Mouse (Mus musculus) embryonic stem cell, embryonic (primary cell): ENCODE data around the gene Acacb.

Source experiments
- CTCF ChIA-PET, 4 experiments: fragments of 300-600 bp in 2 of 4; fragments of 350-600 bp in 2 of 4; sonication (Branson Sonifier 250); formaldehyde crosslinking; loops; one replicate each; lab custom pipeline; 2022; ENCODE audit warnings: inconsistent platforms in 2 of 4; lab: Charles Lee
- POLR2A ChIA-PET, 4 experiments: fragments of 300-600 bp in 2 of 4; fragments of 350-600 bp in 2 of 4; sonication (Branson Sonifier 250); formaldehyde crosslinking; loops; one replicate each; lab custom pipeline; 2022; ENCODE audit warnings: antibody characterized with exemption in 4 of 4, inconsistent platforms in 1 of 4; lab: Charles Lee

The Acacb gene

GRCm38 (mm10) chr5:114177966-114178719, 31.8 kb downstream of the Acacb start:
- POLR2A ChIA-PET, result interaction anchor here in 2 of 4 experiments (0.7 to 0.9 kb wide), 2 partner anchors 13 to 39 kb away, joined by 3 read pairs; no protein-coding TSS in a partner anchor

GRCm38 (mm10) chr5:114179541-114179940, 33.2 kb downstream of the Acacb start:
- CTCF ChIA-PET, result interaction anchor here in 1 of 4 experiments (0.6 to 1.8 kb wide), 4 partner anchors 11 to 224 kb away, joined by 3 to 10 read pairs (median 4); no protein-coding TSS in a partner anchor
- POLR2A ChIA-PET, result no interaction called here

More at GRCm38 (mm10) chr5:114177966-114178719, 31.8 kb downstream of the Acacb start:
- CTCF ChIA-PET, result interaction anchor here (0.5 to 2.3 kb wide), 19 partner anchors 12 to 519 kb away, joined by 3 to 16 read pairs (median 3); partner anchors contain the start of genes Coro1c (in 1 of the 4), Kctd10 (in 1 of the 4) and Ube3b (in 1 of the 4)

GRCm38 (mm10) chr5:114183493-114183892, 37.2 kb downstream of the Acacb start:
- CTCF ChIA-PET, result interaction anchor here in 1 of 4 experiments (1.1 kb wide), 1 partner anchor 137 kb away, joined by 5 read pairs; no protein-coding TSS in a partner anchor
- POLR2A ChIA-PET, result interaction anchor here in 2 of 4 experiments (0.9 to 1.1 kb wide), 2 partner anchors 7 to 117 kb away, joined by 3 read pairs; no protein-coding TSS in a partner anchor

- ChIA-PET CTCF (no interaction called here), POLR2A (interaction anchor here in 1 of 4 experiments (0.9 kb wide), 1 partner anchor 9 kb away, joined by 3 read pairs; no protein-coding TSS in a partner anchor)
Observed at GRCm38 (mm10) chr5:114187108-114187507, 40.8 kb downstream of the Acacb start.

GRCm38 (mm10) chr5:114188900-114189464, 42.6 kb downstream of the Acacb start:
- POLR2A ChIA-PET, result interaction anchor here in 1 of 4 experiments (0.8 kb wide), 1 partner anchor 12 kb away, joined by 3 read pairs; no protein-coding TSS in a partner anchor
- CTCF ChIA-PET, result no interaction called here

- CTCF ChIA-PET, result interaction anchor here in 2 of 4 experiments (1.3 to 1.7 kb wide), 3 partner anchors 103 to 144 kb away, joined by 3 to 4 read pairs (median 4); no protein-coding TSS in a partner anchor
Observed at GRCm38 (mm10) chr5:114194161-114194560, 47.8 kb downstream of the Acacb start.

GRCm38 (mm10) chr5:114199116-114199777, 52.9 kb downstream of the Acacb start:
- ChIA-PET POLR2A (no interaction called here), CTCF (interaction anchor here in 2 of 4 experiments (0.6 to 0.7 kb wide), 2 partner anchors 1060 to 1512 kb away, joined by 3 read pairs; no protein-coding TSS in a partner anchor)

More at GRCm38 (mm10) chr5:114194161-114194560, 47.8 kb downstream of the Acacb start:
- POLR2A ChIA-PET, result interaction anchor here in 1 of 4 experiments (0.6 to 1.0 kb wide), 3 partner anchors 18 to 57 kb away, joined by 3 read pairs; no protein-coding TSS in a partner anchor

- ChIA-PET POLR2A (interaction anchor here in 1 of 4 experiments (0.9 kb wide), 1 partner anchor 365 kb away, joined by 3 read pairs; no protein-coding TSS in a partner anchor), CTCF (interaction anchor here in 1 of 4 experiments (0.7 kb wide), 1 partner anchor 267 kb away, joined by 4 read pairs; no protein-coding TSS in a partner anchor)
Observed at GRCm38 (mm10) chr5:114206158-114206557, 59.8 kb downstream of the Acacb start.

- CTCF ChIA-PET, result interaction anchor here in 1 of 4 experiments (0.6 kb wide), 1 partner anchor 110 kb away, joined by 9 read pairs; no protein-coding TSS in a partner anchor
Observed at GRCm38 (mm10) chr5:114213183-114213582, 66.8 kb downstream of the Acacb start.

GRCm38 (mm10) chr5:114218771-114219170, 72.4 kb downstream of the Acacb start:
- POLR2A ChIA-PET, result interaction anchor here in 2 of 4 experiments (0.5 to 0.6 kb wide), 2 partner anchors 256 to 1646 kb away, joined by 3 to 4 read pairs; no protein-coding TSS in a partner anchor
- CTCF ChIA-PET, result interaction anchor here in 2 of 4 experiments (0.5 to 0.9 kb wide), 2 partner anchors 96 to 716 kb away, joined by 3 read pairs; no protein-coding TSS in a partner anchor

More at GRCm38 (mm10) chr5:114213183-114213582, 66.8 kb downstream of the Acacb start:
- POLR2A ChIA-PET, result no interaction called here

GRCm38 (mm10) chr5:114226051-114226450, 79.7 kb downstream of the Acacb start:
- POLR2A ChIA-PET, result no interaction called here
- CTCF ChIA-PET, result no interaction called here

GRCm38 (mm10) chr5:114228901-114229300, 82.6 kb downstream of the Acacb start:
- ChIA-PET CTCF (interaction anchor here in 2 of 4 experiments (0.6 to 0.8 kb wide), 3 partner anchors 80 to 90 kb away, joined by 3 to 7 read pairs (median 5); no protein-coding TSS in a partner anchor), POLR2A (interaction anchor here in 1 of 4 experiments (1.0 to 1.6 kb wide), 2 partner anchors 9 to 20 kb away, joined by 3 to 6 read pairs; no protein-coding TSS in a partner anchor)

GRCm38 (mm10) chr5:114238924-114239323, 92.6 kb downstream of the Acacb start:
- ChIA-PET CTCF (interaction anchor here in 1 of 4 experiments (0.9 kb wide), 1 partner anchor 77 kb away, joined by 3 read pairs; no protein-coding TSS in a partner anchor), POLR2A (interaction anchor here in 1 of 4 experiments (1.3 kb wide), 1 partner anchor 10 kb away, joined by 3 read pairs; no protein-coding TSS in a partner anchor)

GRCm38 (mm10) chr5:114239737-114240136, 93.4 kb downstream of the Acacb start:
- CTCF ChIA-PET, result no interaction called here

GRCm38 (mm10) chr5:114246465-114246864, 100.1 kb downstream of the Acacb start:
- POLR2A ChIA-PET, result interaction anchor here in 1 of 4 experiments (0.8 to 1.0 kb wide), 2 partner anchors 27 to 132 kb away, joined by 4 to 5 read pairs; partner anchors contain the start of gene Foxn4
- CTCF ChIA-PET, result interaction anchor here in 2 of 4 experiments (0.5 to 1.6 kb wide), 10 partner anchors 17 to 363 kb away, joined by 3 to 6 read pairs (median 3); no protein-coding TSS in a partner anchor

More at GRCm38 (mm10) chr5:114239737-114240136, 93.4 kb downstream of the Acacb start:
- POLR2A ChIA-PET, result interaction anchor here in 1 of 4 experiments (0.5 kb wide), 1 partner anchor 33 kb away, joined by 3 read pairs; no protein-coding TSS in a partner anchor

GRCm38 (mm10) chr5:114248174-114248589, 101.8 kb downstream of the Acacb start:
- POLR2A ChIA-PET, result interaction anchor here in 2 of 4 experiments (0.7 to 1.3 kb wide), 6 partner anchors 10 to 196 kb away, joined by 3 to 6 read pairs (median 4); partner anchors contain the start of genes Foxn4 (in 1 of the 2), Mmab (in 1 of the 2) and Mvk (in 1 of the 2)
- CTCF ChIA-PET, result interaction anchor here (0.6 to 2.6 kb wide), 51 partner anchors 11 to 1185 kb away, joined by 3 to 30 read pairs (median 4); partner anchors contain the start of gene Foxn4 (in 2 of the 4)

GRCm38 (mm10) chr5:114259495-114259894, 113.2 kb downstream of the Acacb start:
- POLR2A ChIA-PET, result interaction anchor here in 2 of 4 experiments (1.1 to 1.2 kb wide), 2 partner anchors 14 to 87 kb away, joined by 4 read pairs; partner anchors contain the start of gene Foxn4 (in 1 of the 2)
- CTCF ChIA-PET, result interaction anchor here in 2 of 4 experiments (0.7 to 1.4 kb wide), 5 partner anchors 8 to 50 kb away, joined by 3 to 6 read pairs (median 3); no protein-coding TSS in a partner anchor
